Mouse (Mus musculus) 3T3-L1 (cell line): ENCODE results near the gene Rpp25.

ENCODE experiments used
- DNase-seq: peaks from one replicate; pipeline ENCODE4 v3.0.0-alpha.2; 2015; ENCODE audit warnings: low read depth, low spot score

The Rpp25 gene

GRCm38 (mm10) chr9:57503622-57504380 lies at the start of gene Rpp25:
TSS of gene Rpp25 (plus strand) at chr9:57504026.
- DNase-seq: no peak

DNA sequence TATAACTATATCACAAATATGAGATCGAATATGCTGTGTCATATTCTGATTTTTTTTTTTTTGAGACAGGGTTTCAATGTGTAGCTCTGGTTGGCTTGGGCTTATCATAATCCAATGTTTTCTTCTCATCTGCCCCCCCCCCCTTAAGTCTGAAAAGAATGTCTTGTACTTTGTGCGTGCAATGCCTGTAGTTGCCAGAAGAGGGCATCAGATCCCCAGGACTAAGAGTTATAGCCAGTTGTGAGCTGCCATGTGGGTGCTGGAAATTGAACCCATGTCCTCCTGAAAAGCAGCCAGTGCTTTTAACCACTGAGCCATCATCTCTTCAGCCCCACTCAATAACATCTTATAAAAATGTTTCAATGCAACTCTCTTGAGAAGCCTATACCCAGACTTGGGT lies 44.1 kb upstream of the Rpp25 start:
- DNase-seq: peak; percentile 20

- DNase-seq: no peak
Measured at GRCm38 (mm10) chr9:57462866-57463265, 41.0 kb upstream of the Rpp25 start.

DNA sequence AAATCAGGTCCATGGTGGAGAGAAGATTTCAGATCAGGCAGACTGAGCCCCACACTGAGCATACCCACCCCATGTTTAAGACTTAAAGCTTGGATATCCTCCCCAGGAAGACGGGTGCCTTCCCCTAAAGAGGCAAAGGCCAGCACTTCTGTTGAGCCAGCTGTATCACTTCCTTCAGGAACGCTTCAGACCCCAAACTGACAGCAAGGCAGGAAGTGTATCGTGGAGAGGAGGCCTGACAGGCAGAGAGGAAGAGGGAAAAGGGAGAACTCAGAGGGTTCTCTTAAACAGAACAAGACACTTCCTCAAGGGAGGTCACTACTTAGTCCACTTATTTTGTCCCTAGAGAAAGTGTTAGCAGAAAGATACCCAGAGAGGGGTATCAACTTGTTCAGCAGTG lies 37.7 kb upstream of the Rpp25 start:
- no peak for DNase-seq

GRCm38 (mm10) chr9:57467271-57467771 lies 36.5 kb upstream of the Rpp25 start:
- DNase-seq: no peak

- DNase-seq: no peak
Measured at GRCm38 (mm10) chr9:57467896-57468549, 35.8 kb upstream of the Rpp25 start, which contains the start of gene Scamp5. TSS of gene Scamp5 (minus strand) at chr9:57468060.

GRCm38 (mm10) chr9:57468914-57469313 lies 34.9 kb upstream of the Rpp25 start:
- no peak for DNase-seq

- peak; percentile 86 for DNase-seq
Measured at GRCm38 (mm10) chr9:57485774-57486173, 18.1 kb upstream of the Rpp25 start.

DNA sequence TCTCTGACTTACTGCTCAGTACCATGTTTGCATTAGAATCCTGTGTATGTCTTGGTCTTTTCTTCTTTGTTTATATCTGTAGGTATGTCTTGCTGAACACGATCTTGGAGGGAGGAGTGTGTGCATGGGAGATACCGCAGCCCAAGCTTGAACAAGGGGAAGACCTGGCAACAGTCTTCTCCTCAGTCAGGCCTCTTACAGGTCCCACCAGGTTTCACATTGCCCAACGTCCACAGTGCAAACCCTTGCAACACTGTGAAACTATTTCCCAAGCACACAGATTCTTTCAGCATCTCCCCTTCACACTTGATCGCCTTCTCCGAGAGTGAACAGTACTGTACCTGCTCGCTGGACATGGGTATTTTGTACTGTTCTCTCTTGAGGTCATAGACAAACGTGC lies 16.0 kb upstream of the Rpp25 start:
- no peak for DNase-seq

- DNase-seq: no peak
Measured at GRCm38 (mm10) chr9:57493532-57493931, 10.3 kb upstream of the Rpp25 start.

DNA sequence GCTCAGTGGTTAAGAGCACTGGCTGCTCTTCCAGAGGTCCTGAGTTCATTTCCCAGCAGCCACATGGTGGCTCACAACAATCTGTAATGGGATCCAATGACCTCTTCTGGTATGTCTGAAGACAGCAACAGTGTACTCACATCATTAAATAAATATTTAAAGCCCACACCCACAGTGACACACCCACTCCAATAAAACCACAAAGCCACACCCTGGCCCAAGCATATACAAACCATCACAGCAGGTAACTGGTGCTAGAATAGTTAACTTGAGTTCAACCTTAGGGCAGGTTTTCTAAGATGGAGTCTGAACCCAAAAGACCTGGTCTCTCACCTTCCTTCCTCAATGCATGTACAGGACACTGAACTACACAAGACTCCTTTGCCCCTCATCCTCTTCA lies 8.9 kb upstream of the Rpp25 start:
- DNase-seq: no peak

DNA sequence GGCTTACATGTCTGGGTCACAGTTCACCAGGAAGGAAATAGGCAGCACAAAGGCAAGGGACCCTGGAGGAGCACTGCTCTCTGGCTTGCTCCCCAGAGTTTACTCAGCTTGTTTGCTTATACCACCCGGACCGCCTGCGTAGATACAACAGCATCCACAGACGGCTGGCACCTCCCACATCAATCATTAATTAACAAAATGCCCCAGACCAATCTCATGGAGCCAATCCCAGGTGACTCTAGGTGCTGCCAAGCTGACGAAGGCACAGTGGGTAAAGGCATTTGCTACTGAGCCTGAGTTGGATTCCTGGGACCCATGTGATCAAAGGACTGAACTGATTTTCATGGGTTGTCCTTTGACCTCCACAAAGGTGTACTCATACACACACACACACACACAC lies 6.6 kb upstream of the Rpp25 start:
- no peak for DNase-seq

- DNase-seq: no peak
Measured at GRCm38 (mm10) chr9:57498536-57498935, 5.3 kb upstream of the Rpp25 start.

DNA sequence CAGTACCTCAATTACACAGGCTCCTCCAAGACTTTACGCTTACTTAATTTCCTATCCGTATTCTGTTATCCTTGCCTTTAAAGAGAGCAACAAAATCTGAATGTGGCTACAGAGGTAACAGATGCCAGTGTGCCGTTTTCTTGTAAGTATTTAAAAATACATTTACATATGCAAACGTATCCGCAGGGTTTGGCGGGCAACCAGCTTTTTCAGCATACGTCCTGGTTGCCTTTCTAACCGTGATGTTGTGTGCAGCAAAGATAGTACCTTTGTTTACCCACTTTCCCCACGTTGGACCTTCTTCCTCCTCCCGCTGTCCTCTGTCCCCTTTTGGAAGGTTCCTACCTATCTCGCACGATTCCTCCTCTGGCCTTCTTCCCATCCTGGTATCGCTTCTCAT lies 2.4 kb upstream of the Rpp25 start:
- DNase-seq: no peak

DNA sequence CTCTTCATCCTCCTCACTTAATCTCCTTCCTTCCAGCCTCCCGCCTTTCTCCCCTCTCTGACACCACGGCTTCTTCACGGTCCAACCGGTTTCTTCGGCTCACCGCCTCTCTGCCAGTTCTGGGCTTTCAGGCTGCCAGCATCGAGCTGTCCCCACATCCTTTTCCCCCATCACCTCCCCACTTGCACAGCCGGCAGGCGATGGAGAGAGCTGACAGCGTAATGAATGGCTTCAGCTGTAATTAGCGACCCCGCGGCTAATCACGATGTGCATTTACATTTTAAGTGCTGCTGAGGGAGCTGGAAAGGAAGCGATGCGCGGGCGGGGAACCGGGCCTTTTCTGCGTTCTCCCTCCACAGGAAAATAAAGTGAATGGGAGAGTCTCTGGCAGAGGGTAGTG lies 2.0 kb upstream of the Rpp25 start:
- no peak for DNase-seq

- no peak for DNase-seq
Measured at GRCm38 (mm10) chr9:57502911-57503621, 760 bp upstream of the Rpp25 start.

- DNase-seq: no peak
Measured at GRCm38 (mm10) chr9:57504381-57504700, 515 bp downstream of the Rpp25 start.

DNA sequence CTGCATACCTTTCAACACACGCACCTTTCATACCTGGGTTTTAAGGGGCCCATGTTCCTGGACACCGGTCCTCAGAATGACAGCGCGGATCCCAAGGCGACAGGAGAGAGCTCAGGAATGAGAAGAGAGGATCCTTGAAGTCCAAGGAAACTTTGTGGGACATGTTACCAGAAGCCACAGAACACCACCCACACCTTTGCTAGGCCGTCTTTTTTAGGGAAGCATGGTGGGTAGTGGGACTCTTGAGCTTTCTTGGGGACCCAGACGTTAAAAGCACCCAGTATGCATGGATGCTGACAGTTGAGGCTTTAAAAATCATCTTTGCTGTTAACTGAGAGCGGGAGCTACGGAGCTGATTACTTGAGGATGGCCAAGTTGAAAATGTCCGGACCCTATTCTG lies 1.1 kb downstream of the Rpp25 start:
- no peak for DNase-seq

- DNase-seq: peak; percentile 83
Measured at GRCm38 (mm10) chr9:57505700-57506099, 1.9 kb downstream of the Rpp25 start.

- DNase-seq: no peak
Measured at GRCm38 (mm10) chr9:57510577-57510976, 6.8 kb downstream of the Rpp25 start.

DNA sequence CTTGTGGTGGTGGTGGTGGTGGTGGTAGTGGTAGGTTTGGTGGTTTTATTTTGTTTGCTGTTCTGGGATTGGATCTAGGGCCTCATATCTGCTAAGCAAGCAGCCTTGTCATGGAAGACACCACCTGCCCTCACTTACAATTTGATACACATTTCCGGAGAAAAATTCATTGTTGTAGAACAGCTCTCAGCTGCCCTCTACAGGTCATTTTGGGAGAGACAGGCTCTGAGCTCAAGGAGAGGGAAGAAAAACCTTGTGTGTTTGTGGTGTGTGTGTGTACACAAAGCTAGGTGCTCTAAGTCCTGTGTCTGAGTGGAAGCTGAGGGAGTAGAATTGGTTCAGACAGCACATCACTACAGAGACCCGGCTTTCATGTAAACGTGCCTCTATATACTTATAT lies 13.3 kb downstream of the Rpp25 start:
- DNase-seq: peak; percentile 86

GRCm38 (mm10) chr9:57520375-57521055 lies 16.7 kb downstream of the Rpp25 start:
- peak; percentile 35 for DNase-seq
